Mouse (Mus musculus) ovary, postnatal 10 days (tissue): ENCODE data around the gene Phyhipl.

Source experiments
- DNase-seq: peaks from one replicate; pipeline ENCODE4 v3.0.0; 2022; ENCODE audit warnings: low spot score

Gene Phyhipl

DNA sequence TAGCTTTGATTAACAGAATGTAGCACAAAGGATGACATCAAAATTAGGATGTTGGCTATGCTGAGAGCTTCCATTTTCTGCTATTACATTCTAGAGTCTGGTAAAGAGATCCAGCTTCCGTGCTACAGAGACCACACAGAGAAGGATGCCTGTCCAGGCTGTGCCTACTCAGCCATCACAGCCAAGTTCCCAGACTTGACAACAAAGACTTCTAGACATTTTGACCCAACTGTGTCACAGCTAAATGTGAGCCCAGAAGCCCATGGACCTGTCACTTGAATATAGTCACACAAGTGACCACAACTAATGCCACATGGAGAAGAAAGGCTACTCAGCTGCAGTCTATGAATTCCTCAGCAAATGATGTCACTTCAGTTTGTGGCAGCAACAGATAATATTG is 24.6 kb downstream of the Phyhipl start:
- DNase-seq, result no peak

DNA sequence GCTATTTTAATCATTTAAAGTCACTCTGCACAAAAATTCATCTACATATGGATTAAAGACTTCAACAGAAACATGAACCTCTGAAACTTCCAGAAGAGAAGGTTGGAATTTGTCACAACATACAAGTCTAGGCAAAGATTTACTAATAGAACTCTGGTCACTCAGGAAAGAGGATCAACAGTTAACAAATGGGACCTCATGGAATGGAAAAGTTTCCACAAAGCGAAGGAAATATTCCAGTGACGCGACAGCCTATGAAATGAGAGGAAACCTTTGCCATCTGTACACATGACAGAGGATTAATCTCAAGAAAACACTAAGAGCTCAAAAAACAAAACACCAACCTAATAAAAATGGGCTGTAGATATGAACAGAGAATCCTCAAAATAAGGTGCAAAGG is 32.3 kb downstream of the Phyhipl start:
- DNase-seq, result no peak

DNA sequence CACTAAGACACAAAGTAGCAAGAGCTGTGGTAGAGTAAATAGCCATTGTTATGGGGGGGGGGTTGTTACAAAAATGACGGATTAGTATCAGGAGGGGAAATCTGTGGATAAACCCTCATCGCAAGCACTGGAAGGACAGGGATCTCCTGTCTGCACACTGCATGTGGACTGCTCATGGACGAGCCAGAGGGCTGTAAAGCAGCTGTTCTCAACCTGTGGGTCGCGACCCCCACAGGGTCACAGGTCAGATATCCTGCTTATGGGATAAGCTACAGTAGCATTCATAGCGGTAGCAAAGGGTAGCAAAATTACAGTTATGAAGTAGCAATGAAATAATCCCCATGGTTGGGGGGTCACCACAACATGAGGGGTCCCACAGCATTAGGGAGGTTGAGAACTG is 39.4 kb downstream of the Phyhipl start:
- DNase-seq, result no peak

DNA sequence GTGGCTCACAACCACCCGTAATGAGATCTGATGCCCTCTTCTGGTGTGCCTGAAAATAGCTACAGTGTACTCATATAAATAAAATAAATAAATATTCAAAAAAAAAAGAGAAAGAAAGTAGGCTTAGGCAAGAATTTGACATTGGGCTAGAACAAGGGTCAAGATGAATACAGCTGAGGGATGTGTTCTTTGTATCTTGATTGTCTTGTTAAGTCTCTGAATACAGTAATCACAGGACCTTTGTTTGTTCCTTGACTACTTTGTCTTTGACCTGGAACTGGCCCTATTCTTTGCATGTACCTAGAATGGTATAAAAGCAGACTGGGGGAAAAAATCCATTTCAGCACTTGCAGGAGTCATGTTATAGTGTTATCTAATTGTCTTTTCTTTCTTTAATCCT is 44.1 kb downstream of the Phyhipl start:
- no peak for DNase-seq

DNA sequence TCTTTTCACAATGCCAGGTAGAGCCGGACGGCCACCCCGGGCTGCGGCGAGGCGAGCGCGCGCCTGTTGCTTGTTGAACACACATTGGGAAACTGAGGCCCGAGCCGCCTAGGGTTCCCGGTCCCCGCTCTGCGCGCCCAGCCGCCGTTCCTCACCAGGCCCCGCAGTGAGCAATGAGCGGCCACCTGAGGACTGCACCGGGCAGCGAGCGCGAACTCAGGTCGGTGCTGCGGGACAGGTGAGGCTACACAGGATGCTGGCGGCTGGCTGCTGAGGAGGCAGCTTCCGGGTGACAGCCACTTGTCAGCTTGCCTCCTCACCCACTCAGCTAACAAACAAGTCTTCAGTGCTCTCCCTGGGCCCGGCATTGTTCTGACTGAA is 55.9 kb downstream of the Phyhipl start:
- DNase-seq, result no peak

DNA sequence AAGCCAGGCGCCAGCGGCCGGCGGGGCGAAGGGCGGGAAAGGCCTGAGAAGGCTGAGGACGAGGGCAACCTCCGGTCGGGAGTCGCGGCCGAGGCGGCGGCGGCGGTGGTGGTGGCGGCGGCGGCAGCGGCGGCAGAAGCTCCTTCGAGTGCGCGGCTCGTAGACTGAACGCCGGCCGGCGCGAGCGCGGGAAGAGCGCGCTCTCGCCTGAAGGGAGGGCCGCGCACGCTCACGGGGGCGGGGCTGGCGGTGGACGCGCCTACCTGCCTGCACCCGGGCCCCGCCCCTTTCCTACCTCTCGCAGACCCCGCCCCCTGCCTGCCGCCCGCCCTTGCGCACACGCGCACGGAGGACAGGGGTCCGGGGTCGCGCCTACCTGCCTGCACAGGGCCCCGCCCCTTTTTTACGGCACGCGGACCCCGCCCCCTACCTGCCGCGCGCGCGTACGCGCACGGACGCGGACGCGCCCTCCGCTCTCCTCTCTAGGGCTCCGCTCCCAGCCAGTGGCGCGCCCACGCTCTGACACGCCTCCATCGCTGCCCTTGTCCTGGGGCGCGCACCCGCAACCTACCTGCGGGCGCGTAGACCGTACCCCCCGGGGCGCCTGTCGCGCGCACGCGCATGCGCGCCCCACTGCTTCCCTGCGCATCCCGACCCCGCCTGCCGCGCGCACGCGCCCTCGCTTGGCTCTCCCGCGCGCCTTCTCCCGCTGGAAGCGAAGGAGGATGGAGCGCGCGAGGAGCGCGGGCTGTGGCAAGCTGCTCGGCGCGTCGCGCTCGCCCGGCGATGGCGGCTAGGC is 56.4 kb downstream of the Phyhipl start:
- peak; percentile 10 for DNase-seq

DNA sequence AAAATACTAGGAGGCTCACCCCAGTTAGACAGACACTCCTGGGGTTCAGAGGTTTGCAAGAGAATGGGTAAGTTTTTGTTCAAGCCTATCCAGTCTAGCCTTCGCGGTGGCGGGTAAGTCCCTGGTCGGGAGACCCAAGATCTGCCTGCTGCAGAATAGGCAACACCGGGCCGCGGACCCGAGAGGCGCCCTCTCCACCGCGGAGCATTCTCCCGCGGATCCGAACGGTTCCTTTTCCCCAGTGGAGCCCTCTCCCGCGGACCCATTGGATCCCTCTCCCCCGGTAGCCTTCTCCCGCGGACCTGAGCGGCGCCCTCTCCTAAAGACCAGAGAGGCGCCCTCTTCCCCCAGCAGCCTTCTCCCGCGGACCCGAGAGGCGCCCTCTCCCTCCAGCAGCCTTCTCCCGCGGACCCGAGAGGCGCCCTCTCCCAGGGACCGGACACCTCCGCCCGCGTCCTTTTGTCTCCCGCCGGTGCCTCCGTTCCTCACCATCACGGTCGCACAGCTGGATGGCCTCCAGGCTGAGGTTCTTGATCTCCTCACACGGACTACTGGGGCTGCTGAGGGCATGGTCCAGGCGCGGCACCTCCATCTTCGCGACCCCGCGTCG is 57.1 kb downstream of the Phyhipl start:
- peak; percentile 13 for DNase-seq

DNA sequence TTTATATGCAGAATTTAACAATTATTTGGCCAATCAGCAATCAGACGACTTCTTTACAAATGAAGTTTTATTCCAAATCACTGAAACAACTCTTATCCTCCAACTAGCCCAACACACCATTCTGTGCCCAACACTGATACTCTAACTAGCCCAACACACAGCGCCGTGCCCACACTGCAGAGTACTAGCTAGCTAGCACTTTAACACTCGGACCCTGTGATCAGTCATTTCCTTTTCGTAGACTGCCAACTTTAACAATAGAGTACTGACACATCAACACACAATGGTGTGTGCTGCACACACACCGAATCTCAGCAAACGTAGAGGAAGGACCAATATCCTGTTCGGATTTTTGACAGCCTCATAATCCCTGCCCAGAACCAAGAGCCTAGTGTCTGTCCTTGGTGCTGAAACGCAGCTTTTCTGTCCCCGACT is 57.7 kb downstream of the Phyhipl start:
- DNase-seq, result peak; percentile 1

DNA sequence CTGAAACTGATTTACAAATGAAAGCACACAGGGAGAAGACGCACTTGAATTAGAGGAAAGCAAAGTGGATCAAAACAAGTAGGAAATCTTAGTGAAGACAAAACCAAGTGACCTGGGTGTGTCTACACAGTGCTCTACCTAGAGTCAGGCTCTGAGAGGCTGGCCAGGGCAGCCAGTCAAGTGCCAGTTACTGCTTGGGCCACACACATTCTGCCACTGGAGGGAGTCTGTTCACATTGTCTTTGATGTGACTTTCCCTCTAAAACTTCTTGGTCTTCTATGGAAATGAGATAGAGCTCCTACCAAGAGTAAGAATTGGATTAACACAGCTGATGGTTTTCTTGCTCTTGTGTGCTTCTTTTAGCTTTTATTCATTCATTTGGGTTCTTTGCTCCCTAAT is 61.8 kb downstream of the Phyhipl start:
- no peak for DNase-seq

DNA sequence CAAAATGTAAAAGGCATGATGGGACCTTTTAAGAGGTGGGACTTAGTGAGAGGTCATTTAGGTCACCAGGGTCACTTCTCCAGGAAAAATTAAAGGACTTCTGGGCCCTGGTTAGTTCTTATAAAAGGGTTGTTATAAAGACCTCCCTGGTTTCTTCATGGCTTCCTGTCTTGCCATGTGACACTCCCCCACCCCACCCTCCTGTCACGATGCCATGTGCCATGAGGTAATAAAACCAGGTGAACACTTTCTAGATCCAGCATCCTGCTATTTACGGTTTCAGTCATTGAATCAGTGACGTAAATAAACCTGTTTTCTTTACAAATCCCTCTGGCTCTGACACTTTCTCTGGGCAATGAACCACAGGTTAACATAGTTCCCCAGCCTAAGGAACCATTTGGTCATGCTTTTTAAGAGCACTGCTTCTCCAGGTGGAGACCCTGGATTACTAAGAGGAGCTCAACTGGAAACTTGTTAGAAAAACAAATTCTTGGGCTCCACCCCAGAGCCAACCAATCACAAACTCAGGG is 68.8 kb downstream of the Phyhipl start:
- no peak for DNase-seq

DNA sequence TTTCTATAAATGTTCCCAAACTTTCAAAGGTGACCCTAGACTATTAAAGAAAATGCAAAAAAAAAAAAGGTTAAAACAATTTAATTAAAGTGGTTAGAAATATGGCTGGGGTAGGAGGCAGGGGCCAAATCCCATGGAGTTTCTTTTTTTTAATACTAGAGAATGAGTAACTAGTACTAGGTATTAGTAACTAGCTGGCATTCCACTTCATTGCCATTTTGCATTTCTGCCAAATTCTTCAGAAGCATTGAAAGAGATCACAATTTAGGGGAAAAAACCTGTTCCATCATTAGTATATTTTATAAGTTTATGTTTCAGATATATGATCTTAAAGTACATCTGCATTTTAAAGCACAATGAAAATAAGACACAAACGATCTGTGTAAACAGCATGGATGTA is 71.6 kb downstream of the Phyhipl start:
- no peak for DNase-seq

DNA sequence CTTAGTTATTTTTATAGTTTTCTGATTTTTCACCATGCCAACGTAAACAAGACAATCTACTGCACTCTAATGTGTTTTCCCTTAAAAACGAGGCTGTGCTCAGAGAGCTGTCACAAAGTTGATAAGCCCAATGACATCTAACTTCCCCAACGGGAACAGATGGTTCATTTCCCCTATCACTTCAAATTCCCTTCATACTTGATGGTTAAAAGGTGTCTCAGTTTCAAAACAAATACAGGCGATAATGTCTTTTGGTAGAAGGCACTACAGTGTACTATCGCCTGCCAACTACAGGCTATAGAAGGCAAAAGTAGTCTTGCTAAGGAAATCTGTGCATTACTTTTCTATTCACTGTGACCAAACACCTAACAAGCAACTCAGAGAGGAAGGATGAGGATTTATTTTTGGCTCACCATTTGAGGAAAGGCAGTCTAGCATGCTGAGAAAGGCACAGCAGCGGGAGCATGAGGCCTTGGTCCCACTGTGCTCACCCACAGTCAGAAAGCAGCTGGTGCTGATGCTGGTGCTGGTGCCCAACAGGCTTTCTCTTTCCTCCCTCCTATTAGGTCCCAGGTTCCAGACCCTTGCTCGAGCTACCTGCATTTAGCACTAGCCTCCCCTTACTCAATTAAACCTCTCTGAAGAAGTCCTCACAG is 74.1 kb downstream of the Phyhipl start:
- DNase-seq, result no peak

DNA sequence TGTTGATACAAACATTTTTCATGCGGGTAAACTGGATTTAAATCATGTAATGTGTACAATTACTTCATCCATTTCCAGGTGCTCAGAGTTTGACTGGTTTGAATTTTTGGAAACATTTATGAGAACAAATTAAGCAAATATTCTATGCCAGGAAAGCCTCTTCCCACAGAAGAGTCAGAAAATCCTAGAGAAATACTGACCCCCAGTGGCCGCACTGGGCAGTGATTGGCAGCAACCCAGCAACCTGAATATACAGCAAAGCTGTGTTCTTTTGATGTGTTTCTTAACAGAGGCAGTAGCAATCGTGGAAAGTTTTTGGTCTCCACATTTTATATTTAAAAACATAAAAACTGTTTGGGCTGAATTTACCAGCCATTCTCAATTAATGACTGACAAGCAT is 92.1 kb downstream of the Phyhipl start:
- DNase-seq, result peak; percentile 56

DNA sequence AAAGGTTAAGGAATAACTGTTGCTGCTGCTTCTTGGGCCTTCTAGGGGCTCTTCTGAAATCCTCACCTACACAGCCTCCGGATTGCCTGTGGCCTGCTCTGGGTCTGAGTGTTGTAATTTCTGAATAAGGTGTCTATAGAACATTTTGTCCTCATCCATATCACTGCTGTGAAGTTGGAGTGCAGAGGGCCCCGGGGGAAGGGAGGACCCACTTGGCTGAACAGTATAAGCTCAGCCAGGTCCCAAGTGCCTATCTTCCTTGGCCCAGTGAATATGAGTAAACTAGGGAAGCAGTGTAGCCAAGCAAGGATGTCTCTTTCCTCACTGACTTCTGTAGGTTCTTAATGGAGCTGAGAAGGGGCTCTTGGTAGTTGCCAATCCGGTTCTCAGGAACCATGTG is 103.2 kb downstream of the Phyhipl start:
- DNase-seq, result no peak

DNA sequence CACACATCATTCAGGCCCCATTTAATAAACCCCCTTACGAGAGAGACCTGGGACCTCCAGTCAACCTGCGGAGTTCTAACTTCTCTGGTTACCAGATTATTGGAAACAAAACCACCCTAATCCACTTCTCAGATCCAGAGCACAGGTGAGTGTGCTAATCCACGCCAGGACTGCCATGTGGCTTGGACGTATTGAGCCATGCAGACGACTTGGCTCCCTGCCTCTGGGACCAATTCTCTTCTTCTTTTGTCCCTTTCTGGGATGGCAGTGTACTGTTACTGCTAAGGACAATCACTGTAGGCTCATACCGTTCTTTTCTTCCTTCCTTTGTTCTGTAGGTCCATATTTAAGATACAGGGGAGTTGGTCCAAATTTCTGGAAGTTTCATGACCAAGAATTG is 112.9 kb downstream of the Phyhipl start:
- DNase-seq, result no peak

DNA sequence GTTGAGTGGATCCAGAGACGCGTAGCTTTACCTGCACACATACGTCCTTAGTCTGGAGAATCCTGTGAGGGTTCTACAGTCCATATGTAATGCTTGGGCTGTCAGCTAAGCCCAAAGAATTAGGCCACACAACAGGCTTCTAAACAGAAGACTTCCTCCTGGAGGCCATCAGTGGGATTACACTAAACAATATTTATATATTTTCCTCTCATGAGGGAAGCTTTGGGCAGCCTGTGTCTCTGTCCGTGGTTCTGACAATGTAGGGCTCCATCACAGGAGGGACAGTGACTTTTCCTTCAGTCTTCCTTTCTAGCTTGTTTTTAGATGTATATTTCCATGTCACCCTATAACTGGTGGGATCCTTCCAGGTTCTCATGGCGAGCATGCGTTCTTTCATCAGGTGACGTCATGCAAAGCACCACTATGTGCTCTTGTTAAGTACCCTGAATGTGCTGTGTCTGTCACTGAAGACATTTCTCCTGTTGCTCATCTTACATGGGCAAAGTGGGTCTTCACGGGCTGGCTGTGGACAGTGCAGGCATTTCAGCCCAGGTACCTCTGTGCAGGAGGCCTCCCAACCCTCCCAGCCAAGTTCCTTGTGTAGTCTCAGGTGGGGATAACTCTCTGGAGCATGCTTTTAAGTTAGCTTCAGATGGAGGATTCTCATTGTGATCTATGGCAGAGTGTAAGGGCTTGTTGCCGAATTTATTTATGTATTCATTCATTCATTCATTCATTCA is 115.1 kb downstream of the Phyhipl start:
- no peak for DNase-seq

DNA sequence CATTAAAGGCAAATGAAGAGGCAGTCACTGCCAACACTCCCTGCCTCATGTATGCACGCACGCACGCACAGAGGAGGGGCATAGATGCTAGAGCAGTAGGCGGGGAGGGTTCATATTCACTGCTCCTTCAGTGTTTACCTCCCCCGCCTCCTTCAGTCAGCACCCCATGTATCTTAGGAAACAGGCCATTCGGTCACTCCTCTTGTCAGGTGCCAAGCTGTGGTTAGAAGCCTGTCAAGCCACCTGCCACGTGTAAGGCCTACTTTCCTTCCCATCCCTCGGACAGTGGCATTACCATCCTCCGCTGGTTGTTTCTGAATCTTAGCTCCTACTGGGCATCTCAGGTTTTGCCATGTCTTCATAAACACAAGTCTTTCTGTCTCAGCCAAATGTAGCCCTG is 116.5 kb downstream of the Phyhipl start:
- no peak for DNase-seq

DNA sequence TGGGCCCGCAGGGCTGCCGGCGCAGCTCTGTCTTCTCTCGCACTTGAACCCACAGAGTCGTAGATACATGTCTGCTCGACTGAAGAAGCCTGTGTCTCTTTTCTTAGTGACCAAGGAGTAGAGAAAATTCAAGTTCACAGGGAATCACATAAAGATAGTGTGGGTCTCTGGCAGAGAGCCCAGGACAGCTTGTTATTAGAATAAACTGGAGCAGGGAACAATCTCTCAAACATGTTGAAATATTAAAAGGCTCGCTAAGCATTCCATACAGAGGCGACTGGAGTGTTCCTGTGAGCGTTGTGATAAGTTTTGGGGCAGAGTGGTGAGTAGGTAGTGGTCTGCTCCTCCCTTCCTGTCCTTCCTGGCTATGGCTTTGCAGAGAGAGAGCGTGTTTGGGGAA is 118.1 kb downstream of the Phyhipl start:
- DNase-seq, result no peak

DNA sequence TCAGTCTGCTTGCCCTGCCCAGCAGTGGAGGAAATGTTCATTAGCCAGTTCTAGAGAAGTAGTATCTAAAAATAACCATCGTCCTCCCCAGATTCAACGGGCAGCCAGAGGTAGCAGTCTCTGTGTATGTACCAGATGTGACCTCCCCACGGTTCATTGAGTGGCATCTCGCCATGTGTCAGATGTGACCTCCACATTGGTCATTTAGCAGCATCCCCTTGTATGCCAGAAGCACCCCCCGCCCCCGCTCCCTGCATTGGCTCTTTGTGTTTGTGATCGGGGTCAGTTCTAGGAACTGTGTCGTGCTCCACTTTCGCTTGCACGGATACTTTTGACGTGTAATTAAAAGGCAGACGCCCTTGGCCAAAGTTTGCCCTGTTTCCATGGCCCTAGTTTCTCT is 120.4 kb downstream of the Phyhipl start:
- no peak for DNase-seq

DNA sequence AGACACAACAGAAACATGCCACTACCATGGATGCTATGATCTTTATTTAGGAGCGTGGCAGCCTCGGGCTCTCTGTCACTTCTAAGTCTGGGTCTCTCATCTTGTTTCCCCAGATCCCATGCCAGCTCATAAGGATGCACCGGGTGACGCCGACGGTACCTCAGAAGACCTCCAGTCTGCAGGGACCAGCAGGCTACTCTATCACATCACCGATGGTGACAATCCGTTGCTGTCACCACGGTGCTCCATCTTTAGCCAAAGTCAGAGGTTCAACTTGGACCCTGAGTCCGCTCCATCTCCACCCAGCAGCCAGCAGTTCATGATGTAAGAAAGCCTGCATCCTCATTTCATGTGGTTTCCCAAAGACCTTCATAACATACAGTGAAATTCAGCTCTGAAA is 121.2 kb downstream of the Phyhipl start:
- DNase-seq, result no peak

DNA sequence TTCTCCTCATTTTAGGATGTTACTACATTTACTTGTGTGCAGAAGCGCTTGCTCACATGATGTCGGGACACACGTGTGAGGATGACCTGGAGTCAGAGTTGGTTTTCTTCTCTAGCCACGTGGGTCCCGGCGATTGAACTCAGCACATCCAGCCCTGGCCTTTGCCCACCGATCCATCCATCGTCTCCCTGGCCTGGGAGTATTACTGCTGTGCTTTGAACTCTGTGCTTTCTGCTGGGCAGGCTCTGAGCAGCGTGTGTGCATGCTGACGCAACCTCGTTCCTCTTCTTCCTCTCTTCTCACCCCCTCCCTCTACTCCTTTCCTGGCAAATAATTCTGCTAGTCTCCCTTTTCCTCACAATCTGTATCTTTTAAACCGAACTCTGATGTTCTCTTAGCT is 121.8 kb downstream of the Phyhipl start:
- no peak for DNase-seq

DNA sequence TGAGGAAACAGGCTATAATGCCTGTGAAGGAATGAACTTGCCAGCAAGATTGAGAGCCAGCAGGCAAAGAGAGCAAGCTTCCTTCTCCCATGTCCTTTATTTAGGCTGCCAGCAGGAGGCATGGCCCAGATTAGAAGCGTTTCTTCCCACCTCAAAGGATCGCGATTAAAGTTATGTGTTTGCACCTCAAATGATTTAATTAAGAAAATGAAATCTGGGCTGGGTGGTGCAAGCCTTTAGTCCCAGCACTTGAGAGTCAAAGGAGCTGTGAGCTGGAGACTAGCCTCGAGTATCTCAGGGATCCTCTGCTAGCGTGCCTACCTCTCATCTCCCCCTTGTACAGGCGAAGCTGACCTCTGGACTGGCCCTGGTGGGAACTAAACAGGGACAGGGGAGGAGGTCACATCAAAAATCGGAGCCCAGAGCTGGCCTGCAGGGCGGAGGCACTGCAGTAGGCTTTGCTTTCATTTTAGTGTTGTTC is 122.4 kb downstream of the Phyhipl start:
- no peak for DNase-seq
